Mouse (Mus musculus) C2C12 (cell line): ENCODE data around the gene Kdm4c.

ENCODE experiments used
- CEBPB ChIP-seq: IDR thresholded peaks from one replicate; pipeline ENCODE4 v1.6.1; 2011; ENCODE audit warnings: low read depth, mild to moderate bottlenecking, control low read depth, moderate library complexity
- CTCF ChIP-seq: IDR thresholded peaks from one replicate; pipeline ENCODE4 v1.5.1; 2011; ENCODE audit not compliant: control insufficient read depth, insufficient read depth, insufficient read length
- FOSL1 ChIP-seq: IDR thresholded peaks from one replicate; pipeline ENCODE4 v1.8.0; 2011; ENCODE audit warnings: mild to moderate bottlenecking, low read length; ENCODE audit not compliant: poor library complexity, insufficient read depth, severe bottlenecking
- MAX ChIP-seq: IDR thresholded peaks from one replicate; pipeline ENCODE4 v1.6.1; 2011; ENCODE audit warnings: mild to moderate bottlenecking, control low read depth
- MYOG ChIP-seq: IDR thresholded peaks from one replicate; pipeline ENCODE4 v1.6.1; 2011; ENCODE audit not compliant: control insufficient read depth, insufficient read length; ENCODE audit errors: extremely low read depth
- USF1 ChIP-seq: IDR thresholded peaks from one replicate; pipeline ENCODE4 v1.6.1; 2011; ENCODE audit warnings: low read depth, mild to moderate bottlenecking, control low read depth, moderate library complexity

DNA sequence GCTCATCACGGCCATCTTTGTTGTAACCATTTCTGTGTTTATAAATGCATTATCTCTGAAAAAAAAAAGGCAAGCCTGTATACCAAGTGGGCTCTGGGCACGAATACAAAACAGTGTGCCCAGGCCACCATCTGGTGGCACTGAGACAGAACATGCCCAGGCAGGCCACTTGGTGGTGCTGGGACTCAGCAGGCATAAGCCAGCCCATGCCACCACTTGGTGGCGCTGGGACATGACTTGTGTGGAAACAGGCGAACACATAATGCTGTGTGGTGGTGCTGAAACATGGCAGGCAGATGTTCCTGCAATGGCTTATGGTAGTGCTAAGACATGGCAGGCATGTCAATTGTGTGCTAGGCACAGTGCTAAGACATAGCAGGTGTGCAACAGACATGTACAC lies 11.3 kb upstream of the Kdm4c start:
- TF ChIP-seq CTCF (peak; percentile 18), MAX (no peak), USF1 (no peak), MYOG (no peak), CEBPB (no peak), FOSL1 (no peak)
